Mouse (Mus musculus) CH12.LX (cell line): Measurements from ENCODE around the gene Rbfox1. TPM values are rescaled to one million over a fixed set of nuclear protein-coding genes. Genes with fewer than 3 reads are reported as not detected.

Experiments
- DNase-seq: peaks from one replicate; pipeline ENCODE4 v3.0.0-alpha.2; 2013; ENCODE audit errors: extremely low read depth
- H3K27ac ChIP-seq: 2 replicates; pipeline ENCODE4 v1.5.1; 2012; ENCODE audit warnings: low read depth, mild to moderate bottlenecking, control low read depth, moderate library complexity; ENCODE audit not compliant: insufficient read depth
- H3K27me3 ChIP-seq: replicated peaks from 2 replicates; pipeline ENCODE3; 2012; ENCODE audit warnings: inconsistent platforms
- H3K36me3 ChIP-seq, 2 experiments: replicated peaks in 1 of 2; 2 replicates each; pipeline versions ENCODE3 to v1.6.1; 2012; ENCODE audit warnings: inconsistent platforms in 1 of 2, low read length in 1 of 2, mild to moderate bottlenecking in 1 of 2, mixed read lengths in 1 of 2, moderate library complexity in 1 of 2; ENCODE audit not compliant: control insufficient read depth in 1 of 2, insufficient read depth in 1 of 2
- H3K4me1 ChIP-seq, 2 experiments: 2 replicates each; pipeline ENCODE4 v1.6.1; 2012; ENCODE audit warnings: inconsistent platforms in 1 of 2, moderate library complexity in 1 of 2; ENCODE audit not compliant: insufficient read depth in 2 of 2, control insufficient read depth in 1 of 2
- H3K4me2 ChIP-seq: 2 replicates; pipeline ENCODE4 v1.6.1; 2012; ENCODE audit warnings: low read depth, mild to moderate bottlenecking, control low read depth; ENCODE audit not compliant: poor library complexity, insufficient read depth, severe bottlenecking
- H3K4me3 ChIP-seq, 3 experiments: fragments of 150-350 bp in 1 of 3; sonication (generic) in 1 of 3; replicated peaks in 1 of 3; 2 replicates each; pipeline versions ENCODE3 to v1.5.1; 2011 to 2012; ENCODE audit warnings: low read depth in 2 of 3, low read length in 2 of 3, mild to moderate bottlenecking in 2 of 3, moderate library complexity in 2 of 3, control low read depth in 1 of 3, improper control_type of control experiment in 1 of 3, inconsistent platforms in 1 of 3, mixed read lengths in 1 of 3; ENCODE audit not compliant: poor library complexity in 1 of 3
- H3K79me2 ChIP-seq: replicated peaks from 2 replicates; pipeline ENCODE4 v1.6.1; 2012; ENCODE audit warnings: mild to moderate bottlenecking, moderate library complexity; ENCODE audit not compliant: control insufficient read depth, poor library complexity, insufficient read depth, severe bottlenecking; ENCODE audit errors: extremely low read depth
- H3K9ac ChIP-seq: 2 replicates; pipeline ENCODE4 v1.6.1; 2012; ENCODE audit warnings: low read depth, mild to moderate bottlenecking, control low read depth, moderate library complexity; ENCODE audit not compliant: insufficient read depth
- H3K9me3 ChIP-seq: replicated peaks from 2 replicates; pipeline ENCODE3; 2012; ENCODE audit warnings: low read length, inconsistent platforms, mixed read lengths
- BHLHE40 ChIP-seq: IDR thresholded peaks from 2 replicates; pipeline ENCODE4 v1.6.1; 2011; ENCODE audit warnings: mild to moderate bottlenecking, low read depth, low read length, improper control_type of control experiment
- CHD2 ChIP-seq: IDR thresholded peaks from 2 replicates; pipeline ENCODE4 v1.6.1; 2011; ENCODE audit warnings: low read length, improper control_type of control experiment
- CTCF ChIP-seq, 2 experiments: IDR thresholded peaks in 1 of 2; conservative IDR thresholded peaks in 1 of 2; 2 replicates each; pipeline ENCODE4 v1.5.1; 2011 to 2012; ENCODE audit warnings: low read depth in 2 of 2, low read length in 2 of 2, improper control_type of control experiment in 1 of 2, inconsistent platforms in 1 of 2, mild to moderate bottlenecking in 1 of 2, moderate library complexity in 1 of 2
- ELF1 ChIP-seq: IDR thresholded peaks from 2 replicates; pipeline ENCODE4 v1.6.1; 2014; ENCODE audit warnings: low read depth, mild to moderate bottlenecking, inconsistent platforms, low read length, improper control_type of control experiment
- EP300 ChIP-seq: IDR thresholded peaks from 2 replicates; pipeline ENCODE4 v1.6.1; 2011; ENCODE audit warnings: low read length, improper control_type of control experiment
- ETS1 ChIP-seq: conservative IDR thresholded peaks from 2 replicates; pipeline ENCODE4 v1.6.1; 2012; ENCODE audit warnings: low read depth, mild to moderate bottlenecking, inconsistent platforms, low read length, improper control_type of control experiment, moderate library complexity
- HCFC1 ChIP-seq: IDR thresholded peaks from 2 replicates; pipeline ENCODE4 v1.6.1; 2012; ENCODE audit warnings: low read depth, mild to moderate bottlenecking, inconsistent platforms, low read length, improper control_type of control experiment
- IRF4 ChIP-seq: IDR thresholded peaks from 2 replicates; pipeline ENCODE4 v1.6.1; 2014; ENCODE audit warnings: low read depth, mild to moderate bottlenecking, inconsistent platforms, low read length, improper control_type of control experiment
- JUND ChIP-seq: conservative IDR thresholded peaks from 2 replicates; pipeline ENCODE4 v1.6.1; 2011; ENCODE audit warnings: low read depth, low read length, improper control_type of control experiment
- MAFK ChIP-seq: IDR thresholded peaks from 2 replicates; pipeline ENCODE4 v1.6.1; 2011; ENCODE audit warnings: low read length, improper control_type of control experiment; ENCODE audit not compliant: insufficient replicate concordance
- MAX ChIP-seq: IDR thresholded peaks from 2 replicates; pipeline ENCODE4 v1.6.1; 2011; ENCODE audit warnings: low read length, improper control_type of control experiment
- MEF2A ChIP-seq: IDR thresholded peaks from 2 replicates; pipeline ENCODE4 v1.6.1; 2014; ENCODE audit warnings: low read depth, mild to moderate bottlenecking, inconsistent platforms, low read length, improper control_type of control experiment, borderline replicate concordance
- MYC ChIP-seq: IDR thresholded peaks from 2 replicates; pipeline ENCODE4 v1.6.1; 2011; ENCODE audit warnings: low read depth, mild to moderate bottlenecking, improper control_type of control experiment, low read length
- NRF1 ChIP-seq: IDR thresholded peaks from 2 replicates; pipeline ENCODE4 v1.6.1; 2014; ENCODE audit warnings: low read depth, mild to moderate bottlenecking, inconsistent platforms, low read length, improper control_type of control experiment, moderate library complexity
- PAX5 ChIP-seq: IDR thresholded peaks from 2 replicates; pipeline ENCODE4 v1.6.1; 2012; ENCODE audit warnings: low read length, inconsistent platforms, mixed read lengths
- POLR2AphosphoS2 ChIP-seq: IDR thresholded peaks from 2 replicates; pipeline ENCODE4 v1.6.1; 2011; ENCODE audit warnings: low read depth, low read length, improper control_type of control experiment
- RAD21 ChIP-seq: IDR thresholded peaks from 2 replicates; pipeline ENCODE4 v1.6.1; 2011; ENCODE audit warnings: low read depth, mild to moderate bottlenecking, low read length, improper control_type of control experiment, moderate library complexity
- SMC3 ChIP-seq: IDR thresholded peaks from 2 replicates; pipeline ENCODE4 v1.6.1; 2011; ENCODE audit warnings: low read depth, low read length, improper control_type of control experiment
- TBP ChIP-seq: conservative IDR thresholded peaks from 2 replicates; pipeline ENCODE4 v1.6.1; 2011; ENCODE audit warnings: low read depth, low read length, improper control_type of control experiment
- USF1 ChIP-seq: IDR thresholded peaks from 2 replicates; pipeline ENCODE4 v1.6.1; 2014; ENCODE audit warnings: low read depth, mild to moderate bottlenecking, inconsistent platforms, low read length, improper control_type of control experiment
- USF2 ChIP-seq: conservative IDR thresholded peaks from 2 replicates; pipeline ENCODE4 v1.6.1; 2011; ENCODE audit warnings: low read depth, low read length, improper control_type of control experiment
- ZKSCAN1 ChIP-seq: IDR thresholded peaks from 2 replicates; pipeline ENCODE4 v1.6.1; 2012; ENCODE audit warnings: low read depth, inconsistent platforms, low read length, improper control_type of control experiment, borderline replicate concordance
- ZMIZ1 ChIP-seq: IDR thresholded peaks from 2 replicates; pipeline ENCODE4 v1.6.1; 2012; ENCODE audit warnings: low read depth, mild to moderate bottlenecking, inconsistent platforms, low read length, improper control_type of control experiment
- dilution Hi-C: fragments of 300-500 bp; cut with MboI; formaldehyde crosslinking; loops from 2 replicates; pipeline ENCODE4 v1.14.3; 2020; ENCODE audit warnings: low sequenced_read_pairs; ENCODE audit not compliant: extremely low pct_unique_long_range_greater_than_20kb, extremely low pct_ligation_motif_present
- in situ Hi-C: fragments of 300-500 bp; cut with MboI; formaldehyde crosslinking; loops from 3 replicates; pipeline ENCODE4 v1.14.3; 2019; ENCODE audit warnings: low sequenced_read_pairs, low pct_ligation_motif_present, low pct_unique_long_range_greater_than_20kb, mixed read lengths
- polyA plus RNA-seq: library from polyadenylated mRNA; unstranded; fragments of >175 nt; gene quantifications from 2 replicates; pipeline ENCODE4 v1.2.1, GENCODE M21; 2012; ENCODE audit warnings: low read depth; ENCODE audit not compliant: insufficient read length
- total RNA-seq, 2 experiments: library from RNA; depleted of rRNA; stranded (reverse); fragments of 300-350 nt in 1 of 2; fragments of >200 nt in 1 of 2; gene quantifications; 2 replicates each; pipeline ENCODE4 v1.2.3; 2012 to 2014

Gene Rbfox1
- total and polyA plus RNA-seq, 3 experiments, result not detected

- no peak for DNase-seq
- no peak overlapping the region for H3K4me2 ChIP-seq
- peaks cover 77% of the 10 kb centered on the region for H3K9me3 ChIP-seq
- H3K27ac ChIP-seq, result no peak overlapping the region
- no peak overlapping the region for H3K4me3 ChIP-seq
- no peaks in the 10 kb centered on the region for H3K36me3 ChIP-seq
- dilution Hi-C loops, result no loop called here
- no peak for TF ChIP-seq ELF1
- TF ChIP-seq PAX5, result no peak
- TF ChIP-seq EP300, result no peak
- TF ChIP-seq ETS1, result no peak
- TF ChIP-seq NRF1, result no peak
- TF ChIP-seq POLR2AphosphoS2, result no peak
- no peak for TF ChIP-seq CTCF (conservative IDR thresholded peaks at IDR 0.05 in 1 of 2, IDR thresholded peaks at IDR 0.05 in 1 of 2; ENCODE audit: low read depth in 2 of 2, low read length in 2 of 2)
- TF ChIP-seq MAFK, result no peak
- TF ChIP-seq IRF4, result no peak
- TF ChIP-seq CHD2, result no peak
- TF ChIP-seq ZMIZ1, result no peak
- TF ChIP-seq, all 38 proteins: peak for 0
- in situ Hi-C loops, result no loop called here
- no peaks in the 10 kb centered on the region for H3K27me3 ChIP-seq
- H3K79me2 ChIP-seq, result no peaks in the 10 kb centered on the region
- no peaks in the 10 kb centered on the region for H3K4me1 ChIP-seq
- H3K9ac ChIP-seq, result no peak overlapping the region
These were observed 1221.4 kb downstream of the Rbfox1 start for GRCm38 (mm10) chr16:7106450-7107015.

GRCm38 (mm10) chr16:7115945-7116344 is 1230.8 kb downstream of the Rbfox1 start:
- Histone ChIP-seq H3K9me3 (peaks cover 75% of the 10 kb centered on the region), H3K27ac (no peak overlapping the region), H3K9ac (no peak overlapping the region), H3K36me3 (no peaks in the 10 kb centered on the region)
- in situ Hi-C loops (no loop called here), dilution Hi-C loops (no loop called here)
- TF ChIP-seq MAFK (no peak), MEF2A (no peak), BHLHE40 (no peak), PAX5 (no peak), EP300 (no peak), RAD21 (no peak), CHD2 (no peak), HCFC1 (no peak), MAX (no peak), MYC (no peak), USF2 (no peak), TBP (no peak), SMC3 (no peak), ZMIZ1 (no peak), JUND (no peak), ETS1 (no peak), ZKSCAN1 (no peak), USF1 (no peak), IRF4 (no peak)
- TF ChIP-seq, all 38 proteins: peak for 0
- DNase-seq, result no peak
- Histone ChIP-seq H3K27me3 (no peaks in the 10 kb centered on the region), H3K4me1 (no peaks in the 10 kb centered on the region), H3K4me2 (no peak overlapping the region), H3K4me3 (no peak overlapping the region), H3K79me2 (no peaks in the 10 kb centered on the region)
